Mouse (Mus musculus): Measurements from ENCODE around the gene Glce. TPM values are rescaled to one million over a fixed set of nuclear protein-coding genes. Genes with fewer than 3 reads are reported as not detected.

The Glce gene
- polyA plus RNA-seq, 1 experiment from 2014 or later: 16.5 TPM

- H3K27ac ChIP-seq: no peak overlapping the region
- no peaks in the 10 kb centered on the region for H3K9me3 ChIP-seq
- whole genome bisulfite sequencing: 81% methylated on average over 3 of the region's 3 CpGs
Measured at GRCm38 (mm10) chr9:62115826-62116225, 6.6 kb downstream of the Glce start.

DNA sequence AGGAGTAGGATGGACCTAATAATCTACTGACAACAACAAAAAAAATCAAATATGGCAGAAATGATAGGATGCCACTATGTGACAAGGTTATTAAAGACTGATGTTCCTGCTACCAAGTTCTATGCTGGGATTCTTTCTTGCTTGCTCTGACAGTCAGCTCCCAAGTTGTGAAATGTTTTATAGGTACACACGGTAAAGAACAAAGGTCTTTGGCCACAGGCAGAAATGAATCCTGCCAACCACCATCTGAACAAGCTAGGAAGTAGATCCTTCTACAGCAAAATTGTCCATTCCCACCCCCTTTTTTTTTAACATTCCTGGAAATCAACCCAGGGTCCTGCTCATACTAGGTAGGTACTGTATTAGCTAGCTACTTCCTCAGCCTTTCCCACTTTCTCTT lies 25.9 kb downstream of the Glce start:
- Histone ChIP-seq H3K4me1 (replicated peaks) (no peaks in the 10 kb centered on the region), H3K36me3 (no peaks in the 10 kb centered on the region), H3K27me3 (ENCODE audit: insufficient read depth, poor library complexity, severe bottlenecking) (no peaks in the 10 kb centered on the region), H3K27ac (no peak overlapping the region), H3K4me3 (no peak overlapping the region), H3K9me3 (no peaks in the 10 kb centered on the region)
- no peak for DNase-seq (ENCODE audit: low spot score)
- WGBS: 78% methylated on average over 1 of the region's 1 CpGs

More at GRCm38 (mm10) chr9:62115826-62116225, 6.6 kb downstream of the Glce start:
- no peaks in the 10 kb centered on the region for H3K36me3 ChIP-seq
- H3K27me3 ChIP-seq (ENCODE audit: insufficient read depth, poor library complexity, severe bottlenecking): no peaks in the 10 kb centered on the region
- 0 out of 2 replicates have a peak, but pooled peaks cover under 1% of the 10 kb centered on the region for H3K4me1 ChIP-seq (replicated peaks)
- DNase-seq (ENCODE audit: low spot score): no peak
- no peak overlapping the region for H3K4me3 ChIP-seq

- 90% methylated on average over 5 of the region's 5 CpGs for WGBS
- no peak for DNase-seq (ENCODE audit: low spot score)
- Histone ChIP-seq H3K4me1 (replicated peaks) (no peaks in the 10 kb centered on the region), H3K27me3 (ENCODE audit: insufficient read depth, poor library complexity, severe bottlenecking) (no peaks in the 10 kb centered on the region), H3K9me3 (no peaks in the 10 kb centered on the region), H3K4me3 (no peak overlapping the region), H3K36me3 (no peaks in the 10 kb centered on the region), H3K27ac (no peak overlapping the region)
Measured at GRCm38 (mm10) chr9:62091604-62092003, 30.9 kb downstream of the Glce start.

DNA sequence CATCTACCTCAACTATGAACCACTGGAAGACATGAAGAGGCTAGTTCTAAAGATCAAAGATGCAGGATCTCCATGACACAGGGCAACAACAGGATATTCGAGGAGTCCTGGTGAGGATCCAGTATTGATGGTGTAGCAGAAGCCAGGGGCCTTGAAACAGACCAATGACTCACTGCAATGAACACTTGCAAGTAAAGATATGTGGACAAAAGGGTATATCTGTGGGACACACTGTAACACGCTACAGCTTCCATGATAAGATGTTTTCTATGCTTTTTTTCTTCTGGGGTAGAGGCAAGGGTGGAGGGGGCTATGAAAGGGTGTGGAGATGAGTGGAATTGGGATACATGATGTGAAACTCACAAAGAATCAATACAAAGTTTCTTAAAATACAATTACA lies 36.9 kb downstream of the Glce start:
- H3K9me3 ChIP-seq: no peaks in the 10 kb centered on the region
- H3K27me3 ChIP-seq (ENCODE audit: insufficient read depth, poor library complexity, severe bottlenecking): no peaks in the 10 kb centered on the region
- WGBS: 91% methylated on average over 2 of the region's 2 CpGs
- no peaks in the 10 kb centered on the region for H3K4me1 ChIP-seq (replicated peaks)
- no peak overlapping the region for H3K27ac ChIP-seq
- no peak for DNase-seq (ENCODE audit: low spot score)
- peaks cover 11% of the 10 kb centered on the region for H3K36me3 ChIP-seq
- no peak overlapping the region for H3K4me3 ChIP-seq

GRCm38 (mm10) chr9:62084896-62085295 lies 37.6 kb downstream of the Glce start:
- H3K27ac ChIP-seq: no peak overlapping the region
- 91% methylated on average over 4 of the region's 4 CpGs for WGBS
- H3K36me3 ChIP-seq: peaks cover 11% of the 10 kb centered on the region
- DNase-seq (ENCODE audit: low spot score): no peak
- no peaks in the 10 kb centered on the region for H3K4me1 ChIP-seq (replicated peaks)
- no peaks in the 10 kb centered on the region for H3K27me3 ChIP-seq (ENCODE audit: insufficient read depth, poor library complexity, severe bottlenecking)
- no peaks in the 10 kb centered on the region for H3K9me3 ChIP-seq
- H3K4me3 ChIP-seq: no peak overlapping the region

DNA sequence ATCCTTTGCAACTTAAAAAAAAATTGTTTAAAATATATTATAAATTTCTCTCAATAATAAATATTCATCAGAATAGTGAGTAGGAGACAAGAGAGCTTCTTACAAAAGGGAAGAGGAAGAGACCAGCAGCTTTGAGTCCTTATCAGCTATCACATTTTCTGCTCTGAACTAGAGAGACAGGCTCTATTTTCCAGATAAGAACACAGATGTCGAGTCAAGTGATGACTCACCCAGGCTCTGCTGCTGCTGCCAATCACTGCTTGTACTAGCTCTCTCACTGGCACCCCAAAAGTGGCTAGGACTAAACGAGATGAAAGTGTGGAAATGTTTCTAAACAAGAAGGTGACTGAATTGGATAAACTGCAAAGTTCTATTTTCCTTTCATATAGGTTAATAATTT lies 39.5 kb downstream of the Glce start:
- Histone ChIP-seq H3K27ac (no peak overlapping the region), H3K36me3 (peaks cover 11% of the 10 kb centered on the region), H3K27me3 (ENCODE audit: insufficient read depth, poor library complexity, severe bottlenecking) (no peaks in the 10 kb centered on the region), H3K4me1 (replicated peaks) (no peaks in the 10 kb centered on the region), H3K4me3 (no peak overlapping the region), H3K9me3 (no peaks in the 10 kb centered on the region)
- no peak for DNase-seq (ENCODE audit: low spot score)
- 71% methylated on average over 2 of the region's 2 CpGs for WGBS

DNA sequence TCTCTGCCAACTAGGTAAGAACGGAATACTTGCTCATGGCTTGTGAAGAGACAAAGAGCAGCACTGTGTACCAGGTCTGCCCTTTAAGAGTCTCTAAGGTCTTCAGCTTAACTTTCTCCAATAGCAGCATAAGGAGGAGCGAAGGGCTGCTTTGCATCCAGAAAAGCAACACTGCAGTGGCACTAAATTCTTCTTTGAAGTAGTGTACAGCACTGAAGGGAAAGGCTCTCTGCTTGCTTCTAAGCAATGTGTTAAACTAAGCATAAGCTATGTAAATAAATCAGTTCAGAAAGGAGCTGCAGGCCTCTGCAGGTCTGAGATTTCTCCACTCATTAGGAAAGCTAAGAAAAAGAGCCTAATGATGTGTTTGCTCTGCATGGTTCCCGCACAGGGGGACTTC lies 40.9 kb downstream of the Glce start:
- DNase-seq (ENCODE audit: low spot score): no peak
- Histone ChIP-seq H3K4me3 (no peak overlapping the region), H3K27ac (no peak overlapping the region)

DNA sequence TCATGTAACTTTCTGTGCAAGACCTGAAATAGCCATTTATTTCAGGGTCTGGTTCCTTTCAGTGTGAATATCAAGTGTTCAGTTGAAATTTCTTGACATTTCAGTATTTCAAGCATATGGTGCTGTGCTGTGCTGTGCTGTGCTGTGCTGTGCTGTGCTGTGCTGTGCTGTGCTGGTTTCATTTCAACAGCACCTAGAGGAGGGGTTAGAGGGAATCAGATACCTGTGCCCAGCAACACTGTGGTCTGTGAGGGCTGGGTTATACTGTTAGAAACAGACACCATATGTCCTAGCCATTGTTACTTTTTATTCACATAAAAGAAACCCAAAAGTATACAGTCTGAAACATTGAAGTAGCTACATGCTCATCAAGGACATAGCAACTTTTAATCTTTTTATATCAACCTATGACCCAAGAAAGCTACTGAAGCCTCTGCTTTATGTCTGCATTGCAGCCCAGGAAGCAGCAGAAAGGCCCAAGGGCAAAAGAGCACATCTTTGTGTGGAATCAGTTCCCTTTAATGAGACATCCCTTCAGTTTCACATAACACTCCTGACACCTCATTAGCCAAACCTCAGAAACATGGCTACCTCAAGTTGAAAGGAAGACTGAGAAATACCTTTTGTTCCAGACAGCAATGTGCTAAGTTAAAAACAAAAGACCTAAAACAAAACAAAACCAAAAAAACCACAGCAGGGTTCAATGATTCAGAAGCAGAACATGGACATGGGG lies 42.3 kb downstream of the Glce start:
- H3K27ac ChIP-seq: no peak overlapping the region
- H3K4me3 ChIP-seq: no peak overlapping the region
- no peaks in the 10 kb centered on the region for H3K27me3 ChIP-seq (ENCODE audit: insufficient read depth, poor library complexity, severe bottlenecking)
- peaks cover 6% of the 10 kb centered on the region for H3K4me1 ChIP-seq (replicated peaks)
- no peak for DNase-seq (ENCODE audit: low spot score)
- no peaks in the 10 kb centered on the region for H3K9me3 ChIP-seq
- peaks cover 7% of the 10 kb centered on the region for H3K36me3 ChIP-seq

More for the DNA sequence above, 40.9 kb downstream of the Glce start:
- Histone ChIP-seq H3K4me1 (replicated peaks) (peaks cover 6% of the 10 kb centered on the region), H3K36me3 (peaks cover 11% of the 10 kb centered on the region), H3K27me3 (ENCODE audit: insufficient read depth, poor library complexity, severe bottlenecking) (no peaks in the 10 kb centered on the region), H3K9me3 (no peaks in the 10 kb centered on the region)
- WGBS: 79% methylated on average over 3 of the region's 3 CpGs

- H3K27ac ChIP-seq: no peak overlapping the region
- 94% methylated on average over 3 of the region's 3 CpGs for WGBS
Measured at GRCm38 (mm10) chr9:62062234-62062633, 60.2 kb downstream of the Glce start.

GRCm38 (mm10) chr9:62060431-62060830 lies 62.0 kb downstream of the Glce start:
- no peak for DNase-seq (ENCODE audit: low spot score)
- no peaks in the 10 kb centered on the region for H3K4me1 ChIP-seq (replicated peaks)
- no peaks in the 10 kb centered on the region for H3K27me3 ChIP-seq (ENCODE audit: insufficient read depth, poor library complexity, severe bottlenecking)
- WGBS: 89% methylated on average over 2 of the region's 2 CpGs
- no peaks in the 10 kb centered on the region for H3K9me3 ChIP-seq
- H3K27ac ChIP-seq: no peak overlapping the region
- H3K4me3 ChIP-seq: no peak overlapping the region
- H3K36me3 ChIP-seq: 0 out of 2 replicates have a peak, but pooled peaks cover 3% of the 10 kb centered on the region

More at GRCm38 (mm10) chr9:62062234-62062633, 60.2 kb downstream of the Glce start:
- no peak overlapping the region for H3K4me3 ChIP-seq
- no peaks in the 10 kb centered on the region for H3K4me1 ChIP-seq (replicated peaks)
- no peak for DNase-seq (ENCODE audit: low spot score)
- no peaks in the 10 kb centered on the region for H3K27me3 ChIP-seq (ENCODE audit: insufficient read depth, poor library complexity, severe bottlenecking)
- H3K36me3 ChIP-seq: 0 out of 2 replicates have a peak, but pooled peaks cover 3% of the 10 kb centered on the region
- H3K9me3 ChIP-seq: no peaks in the 10 kb centered on the region

- Histone ChIP-seq H3K9me3 (no peaks in the 10 kb centered on the region), H3K36me3 (0 out of 2 replicates have a peak, but pooled peaks cover 3% of the 10 kb centered on the region), H3K4me3 (no peak overlapping the region), H3K27me3 (ENCODE audit: insufficient read depth, poor library complexity, severe bottlenecking) (no peaks in the 10 kb centered on the region), H3K4me1 (replicated peaks) (no peaks in the 10 kb centered on the region), H3K27ac (no peak overlapping the region)
- DNase-seq (ENCODE audit: low spot score): no peak
- WGBS: 93% methylated on average over 11 of the region's 11 CpGs
Measured at GRCm38 (mm10) chr9:62059941-62060340, 62.5 kb downstream of the Glce start.

DNA sequence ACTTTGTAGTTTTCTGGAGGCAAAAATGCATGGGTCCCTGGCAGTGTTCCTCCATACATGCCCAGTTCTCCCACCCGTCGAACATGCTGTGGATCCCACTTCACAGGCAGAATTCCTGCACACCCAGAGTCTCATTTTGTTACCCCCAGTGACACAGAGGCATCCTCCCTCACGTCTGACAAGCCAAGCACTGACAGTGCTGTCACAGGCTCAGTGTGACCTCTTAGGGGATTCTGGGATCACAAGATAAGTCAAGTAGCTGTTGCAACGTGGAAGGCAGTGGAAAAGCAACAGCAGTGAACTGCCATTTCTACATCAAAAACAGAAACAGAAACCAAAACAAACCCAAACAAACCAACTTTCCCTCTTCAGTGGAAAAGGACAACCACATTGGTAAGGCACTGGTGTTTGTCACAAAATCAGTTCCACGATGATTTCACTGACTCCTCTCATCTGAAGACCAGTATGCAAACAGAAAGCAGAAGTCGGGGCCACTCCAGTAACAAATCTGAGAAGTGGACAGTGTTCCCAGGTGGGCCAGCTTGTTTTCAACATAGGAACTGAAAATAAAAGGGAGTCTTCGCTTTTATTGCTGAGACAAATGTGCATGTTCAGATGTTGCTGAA lies 64.5 kb downstream of the Glce start:
- no peaks in the 10 kb centered on the region for H3K4me1 ChIP-seq (replicated peaks)
- H3K27ac ChIP-seq: no peak overlapping the region
- 81% methylated on average over 7 of the region's 7 CpGs for WGBS
- no peaks in the 10 kb centered on the region for H3K27me3 ChIP-seq (ENCODE audit: insufficient read depth, poor library complexity, severe bottlenecking)
- no peaks in the 10 kb centered on the region for H3K9me3 ChIP-seq
- no peak for DNase-seq (ENCODE audit: low spot score)
- H3K4me3 ChIP-seq: no peak overlapping the region
- 0 out of 2 replicates have a peak, but pooled peaks cover 3% of the 10 kb centered on the region for H3K36me3 ChIP-seq

DNA sequence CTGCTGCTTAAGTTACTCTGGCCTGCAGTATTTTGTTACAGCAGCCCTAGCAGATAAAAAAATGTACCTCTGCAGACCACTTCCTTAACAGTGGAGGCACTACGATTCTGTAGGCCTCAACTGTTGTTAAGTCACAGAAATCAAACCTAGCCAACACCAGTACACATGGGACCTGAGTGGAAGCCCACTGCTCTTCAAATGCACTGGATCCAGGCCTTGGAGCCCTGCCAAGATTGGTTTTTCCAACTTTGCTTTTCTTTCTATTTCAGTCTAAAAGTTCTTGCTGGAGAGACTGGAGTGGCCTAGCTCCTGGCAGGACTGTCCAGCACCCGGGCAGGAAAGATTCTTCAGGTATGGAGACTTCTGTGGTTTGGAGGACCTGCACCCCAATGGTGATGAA lies 66.2 kb downstream of the Glce start:
- Histone ChIP-seq H3K4me3 (no peak overlapping the region), H3K27me3 (ENCODE audit: insufficient read depth, poor library complexity, severe bottlenecking) (no peaks in the 10 kb centered on the region), H3K36me3 (0 out of 2 replicates have a peak, but pooled peaks cover 3% of the 10 kb centered on the region), H3K9me3 (no peaks in the 10 kb centered on the region), H3K4me1 (replicated peaks) (no peaks in the 10 kb centered on the region), H3K27ac (no peak overlapping the region)
- no peak for DNase-seq (ENCODE audit: low spot score)
- WGBS: 88% methylated on average over 2 of the region's 2 CpGs

Data from hindbrain, embryonic 10.5 days (tissue).